Mouse (Mus musculus) MEL (cell line): Measurements from ENCODE around the gene Fndc3b. TPM values are rescaled to one million over a fixed set of nuclear protein-coding genes. Genes with fewer than 3 reads are reported as not detected.

Experiments
- DNase-seq: peaks from one replicate; pipeline ENCODE4 v3.0.0; 2011; ENCODE audit warnings: low read depth, low spot score
- H3K27ac ChIP-seq: 2 replicates; pipeline ENCODE4 v1.5.1; 2012; ENCODE audit warnings: low read depth, mild to moderate bottlenecking, control low read depth, low read length, moderate library complexity; ENCODE audit not compliant: control insufficient read depth
- H3K27me3 ChIP-seq, 2 experiments: fragments of 150-350 bp in 1 of 2; sonication (generic) in 1 of 2; 2 replicates each; pipeline ENCODE4 v1.6.1; 2012; ENCODE audit warnings: low read length in 2 of 2, mild to moderate bottlenecking in 2 of 2, improper control_type of control experiment in 1 of 2, moderate library complexity in 1 of 2; ENCODE audit not compliant: insufficient read depth in 2 of 2, control insufficient read depth in 1 of 2
- H3K36me3 ChIP-seq, 2 experiments: 2 replicates each; pipeline ENCODE4 v1.6.1; 2012 to 2014; ENCODE audit warnings: low read length in 2 of 2, improper control_type of control experiment in 1 of 2, inconsistent platforms in 1 of 2, mild to moderate bottlenecking in 1 of 2; ENCODE audit not compliant: insufficient read depth in 2 of 2, control insufficient read depth in 1 of 2
- H3K4me1 ChIP-seq, 2 experiments: fragments of 150-350 bp in 1 of 2; sonication (generic) in 1 of 2; 2 replicates each; pipeline ENCODE4 v1.6.1; 2012; ENCODE audit warnings: low read length in 2 of 2, improper control_type of control experiment in 1 of 2, mild to moderate bottlenecking in 1 of 2; ENCODE audit not compliant: insufficient read depth in 2 of 2, control insufficient read depth in 1 of 2
- H3K4me3 ChIP-seq, 2 experiments: fragments of 150-350 bp in 1 of 2; sonication (generic) in 1 of 2; 2 replicates each; pipeline ENCODE4 v1.5.1; 2012; ENCODE audit warnings: low read depth in 2 of 2, low read length in 2 of 2, mild to moderate bottlenecking in 2 of 2, moderate library complexity in 2 of 2, control low read depth in 1 of 2, improper control_type of control experiment in 1 of 2; ENCODE audit not compliant: control insufficient read depth in 1 of 2, insufficient read depth in 1 of 2
- H3K79me2 ChIP-seq: 2 replicates; pipeline ENCODE4 v1.6.1; 2012; ENCODE audit warnings: mild to moderate bottlenecking, low read length, moderate library complexity; ENCODE audit not compliant: control insufficient read depth, poor library complexity, insufficient read depth
- H3K9ac ChIP-seq: 2 replicates; pipeline ENCODE4 v1.6.1; 2012; ENCODE audit warnings: low read depth, mild to moderate bottlenecking, control low read depth, low read length, moderate library complexity; ENCODE audit not compliant: control insufficient read depth, poor library complexity, severe bottlenecking
- H3K9me3 ChIP-seq: fragments of 150-350 bp; sonication (generic); replicated peaks from 2 replicates; pipeline ENCODE4 v1.6.1; 2012; ENCODE audit warnings: mild to moderate bottlenecking, low read length, improper control_type of control experiment, moderate library complexity; ENCODE audit not compliant: insufficient read depth
- BHLHE40 ChIP-seq: IDR thresholded peaks from 2 replicates; pipeline ENCODE4 v1.6.1; 2012; ENCODE audit warnings: low read depth, mild to moderate bottlenecking, inconsistent platforms, low read length, improper control_type of control experiment, borderline replicate concordance
- CHD1 ChIP-seq: IDR thresholded peaks from 2 replicates; pipeline ENCODE4 v1.6.1; 2012; ENCODE audit warnings: low read depth, mild to moderate bottlenecking, inconsistent platforms, low read length, improper control_type of control experiment
- E2F4 ChIP-seq: IDR thresholded peaks from 2 replicates; pipeline ENCODE4 v1.6.1; 2011; ENCODE audit warnings: low read depth, low read length, improper control_type of control experiment, borderline replicate concordance
- ELF1 ChIP-seq: IDR thresholded peaks from 2 replicates; pipeline ENCODE4 v1.6.1; 2014; ENCODE audit warnings: low read depth, mild to moderate bottlenecking, inconsistent platforms, low read length, improper control_type of control experiment, moderate library complexity
- GABPA ChIP-seq: IDR thresholded peaks from 2 replicates; pipeline ENCODE4 v1.6.1; 2012; ENCODE audit warnings: low read depth, mild to moderate bottlenecking, inconsistent platforms, low read length, improper control_type of control experiment, moderate library complexity
- KAT2A ChIP-seq: conservative IDR thresholded peaks from 2 replicates; pipeline ENCODE4 v1.6.1; 2012; ENCODE audit warnings: low read depth, low read length, improper control_type of control experiment, inconsistent platforms
- MAX ChIP-seq: IDR thresholded peaks from 2 replicates; pipeline ENCODE4 v1.6.1; 2011; ENCODE audit warnings: low read length, improper control_type of control experiment
- MAZ ChIP-seq: IDR thresholded peaks from 2 replicates; pipeline ENCODE4 v1.6.1; 2012; ENCODE audit warnings: low read depth, mild to moderate bottlenecking, inconsistent platforms, low read length, improper control_type of control experiment
- MEF2A ChIP-seq: IDR thresholded peaks from 2 replicates; pipeline ENCODE4 v1.6.1; 2014; ENCODE audit warnings: low read depth, mild to moderate bottlenecking, inconsistent platforms, low read length, improper control_type of control experiment; ENCODE audit not compliant: poor library complexity, insufficient replicate concordance, severe bottlenecking; ENCODE audit errors: extremely low read depth
- MXI1 ChIP-seq: IDR thresholded peaks from 2 replicates; pipeline ENCODE4 v1.6.1; 2011; ENCODE audit warnings: mild to moderate bottlenecking, low read depth, low read length, improper control_type of control experiment
- NRF1 ChIP-seq: IDR thresholded peaks from 2 replicates; pipeline ENCODE4 v1.6.1; 2014; ENCODE audit warnings: low read depth, mild to moderate bottlenecking, inconsistent platforms, low read length, improper control_type of control experiment, moderate library complexity; ENCODE audit not compliant: poor library complexity, insufficient read depth, severe bottlenecking
- RAD21 ChIP-seq: IDR thresholded peaks from 2 replicates; pipeline ENCODE4 v1.6.1; 2011; ENCODE audit warnings: mild to moderate bottlenecking, low read depth, low read length, improper control_type of control experiment
- RCOR1 ChIP-seq: IDR thresholded peaks from 2 replicates; pipeline ENCODE4 v1.6.1; 2012; ENCODE audit warnings: low read depth, mild to moderate bottlenecking, inconsistent platforms, low read length, improper control_type of control experiment
- TCF12 ChIP-seq: IDR thresholded peaks from 2 replicates; pipeline ENCODE4 v1.6.1; 2014; ENCODE audit warnings: low read depth, mild to moderate bottlenecking, inconsistent platforms, low read length, improper control_type of control experiment, moderate library complexity
- ZNF384 ChIP-seq: IDR thresholded peaks from 2 replicates; pipeline ENCODE4 v1.6.1; 2012; ENCODE audit warnings: low read depth, mild to moderate bottlenecking, inconsistent platforms, low read length, improper control_type of control experiment
- polyA plus RNA-seq, 2 experiments: library from polyadenylated mRNA; stranded (reverse) in 1 of 2; unstranded in 1 of 2; fragments of >175 nt in 1 of 2; fragments of >200 nt in 1 of 2; gene quantifications; 2 replicates each; pipeline versions ENCODE4 v1.2.1 to v1.2.4; 2012; ENCODE audit warnings: low replicate concordance in 2 of 2, low read depth in 1 of 2; ENCODE audit not compliant: insufficient read length in 2 of 2, insufficient read depth in 1 of 2, missing spikeins in 1 of 2
- total RNA-seq: library from RNA; depleted of rRNA; stranded (reverse); fragments of 300-350 nt; gene quantifications from 2 replicates; pipeline ENCODE4 v1.2.3, GENCODE M21; 2012

Gene Fndc3b
- total and polyA plus RNA-seq, 3 experiments: not detected

DNA sequence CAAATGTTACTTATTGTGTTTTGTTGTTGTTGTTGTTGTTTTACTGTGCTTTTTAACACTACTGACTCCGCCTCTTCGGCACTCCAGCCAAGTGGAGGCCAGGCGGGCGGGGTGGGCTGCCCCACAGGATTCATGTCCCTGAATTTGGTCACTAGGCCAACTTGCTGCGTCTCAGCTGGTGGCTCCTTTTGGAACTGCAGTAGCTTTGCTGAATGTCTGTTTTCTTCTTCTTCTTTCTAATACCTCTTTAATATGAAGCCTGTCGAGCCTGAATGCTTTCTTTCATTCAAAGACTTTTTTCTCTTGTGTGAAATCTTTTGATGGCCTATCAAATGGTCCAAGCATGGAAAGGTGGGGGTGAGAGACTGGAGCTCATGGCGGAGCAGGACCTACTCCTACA is 235.2 kb downstream of the Fndc3b start:
- no peaks in the 10 kb centered on the region for H3K79me2 ChIP-seq
- no peaks in the 10 kb centered on the region for H3K36me3 ChIP-seq
- H3K9ac ChIP-seq: no peak overlapping the region
- H3K9me3 ChIP-seq: no peaks in the 10 kb centered on the region
- H3K27ac ChIP-seq: no peak overlapping the region
- no peaks in the 10 kb centered on the region for H3K27me3 ChIP-seq
- no peak overlapping the region for H3K4me3 ChIP-seq
- TF ChIP-seq RCOR1 (no peak), MAZ (no peak), MAX (no peak), ZNF384 (no peak), MEF2A (no peak), ELF1 (no peak), E2F4 (no peak), MXI1 (no peak), CHD1 (no peak), NRF1 (no peak), KAT2A (no peak), BHLHE40 (no peak), RAD21 (no peak)
- TF ChIP-seq, all 39 proteins: peak for 0
- H3K4me1 ChIP-seq: no peaks in the 10 kb centered on the region
- DNase-seq: no peak

DNA sequence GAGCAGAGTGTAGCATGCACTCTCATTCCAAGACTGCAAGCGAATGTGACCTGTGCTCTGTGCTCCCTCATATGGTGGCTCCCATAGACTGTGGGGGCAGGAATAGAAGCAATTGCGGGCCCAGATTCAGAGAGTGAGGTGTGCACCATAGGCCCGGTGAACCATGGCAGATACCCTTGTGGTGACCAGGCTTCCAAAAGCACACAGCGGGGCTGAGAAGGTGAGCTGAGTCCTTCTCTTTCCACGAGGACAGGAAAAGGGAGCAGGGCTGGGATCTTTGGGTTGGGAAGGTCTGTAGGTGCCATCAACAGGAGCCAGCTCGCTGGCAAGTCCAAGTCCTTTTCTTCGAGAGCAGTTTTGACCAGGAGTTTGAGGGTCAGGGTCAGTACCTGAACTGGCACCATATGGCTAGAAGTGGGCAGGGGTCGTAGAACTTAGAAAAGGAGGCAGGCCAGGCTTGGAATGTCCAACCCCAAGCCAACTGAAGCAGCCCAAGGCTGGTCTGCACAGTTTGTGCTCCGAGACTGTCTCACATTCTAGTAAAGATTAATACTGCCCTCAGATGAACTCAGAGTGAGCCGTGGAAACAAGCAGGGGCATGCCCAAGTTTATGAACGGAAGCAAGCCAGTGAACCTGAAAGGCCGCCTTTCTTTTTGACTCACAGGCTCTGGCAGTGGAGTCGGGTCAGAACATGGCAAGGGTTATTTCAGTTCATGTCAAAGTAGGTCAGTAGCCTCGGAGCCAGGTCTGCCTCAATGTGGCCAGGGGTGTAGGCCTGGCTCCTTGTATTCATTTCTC is 237.1 kb downstream of the Fndc3b start:
- H3K4me3 ChIP-seq: no peak overlapping the region

More for the DNA sequence above, 237.1 kb downstream of the Fndc3b start:
- Histone ChIP-seq H3K27ac (no peak overlapping the region), H3K9ac (no peak overlapping the region), H3K79me2 (no peaks in the 10 kb centered on the region), H3K9me3 (no peaks in the 10 kb centered on the region), H3K27me3 (no peaks in the 10 kb centered on the region), H3K36me3 (no peaks in the 10 kb centered on the region), H3K4me1 (no peaks in the 10 kb centered on the region)
- TF ChIP-seq TCF12 (no peak), GABPA (no peak), MEF2A (no peak), KAT2A (no peak)
- no peak for DNase-seq
